In genomic region chr2:80437401-80437800, GRCm38 (mm10) we compare ENCODE assay signal across 28 mouse cellular contexts. TPM values are rescaled to one million over a fixed set of nuclear protein-coding genes. Genes with fewer than 3 reads are reported as not detected.
DNase-seq lines count a peak whose midpoint lies in the region; ATAC-seq and TF ChIP-seq lines count a peak whose summit lies in the region.
"Had no signal": no experiment of that assay in that cellular context is flagged by ENCODE, and none has a peak within 500 bp of the region (broad histone marks: within the 10 kb centered on the region; RNA-seq: fewer than 3 reads in every experiment).

No protein-coding gene starts in this region.

- H3K9me3 ChIP-seq in hindbrain, embryonic 12.5 days (replicated peaks): no peaks in the 10 kb centered on the region
- no peaks in the 10 kb centered on the region for H3K9me3 ChIP-seq in hindbrain, embryonic 13.5 days
- no peaks in the 10 kb centered on the region for H3K9me3 ChIP-seq in kidney, embryonic 15.5 days (replicated peaks)
- H3K9me3 ChIP-seq: embryonic facial prominence, embryonic 10.5 days; embryonic facial prominence, embryonic 13.5 days; forebrain, embryonic 12.5 days; G1E had no signal

- no peak overlapping the region for H3K9ac ChIP-seq in hindbrain, embryonic 12.5 days
- H3K9ac ChIP-seq in hindbrain, embryonic 13.5 days: no peak overlapping the region
- H3K9ac ChIP-seq in kidney, embryonic 15.5 days: no peak overlapping the region
- H3K9ac ChIP-seq: embryonic facial prominence, embryonic 13.5 days; forebrain, embryonic 12.5 days; forebrain, postnatal 0 days; hindbrain, embryonic 14.5 days had no signal

- no peak overlapping the region for H3K27ac ChIP-seq in hindbrain, embryonic 12.5 days
- no peak overlapping the region for H3K27ac ChIP-seq in hindbrain, embryonic 13.5 days
- no peak overlapping the region for H3K27ac ChIP-seq in kidney, embryonic 15.5 days
- H3K27ac ChIP-seq: embryonic facial prominence, embryonic 10.5 days; embryonic facial prominence, embryonic 13.5 days; forebrain, embryonic 12.5 days; gastrocnemius, adult 2 months; hindbrain, embryonic 14.5 days; hindbrain, postnatal 0 days had no signal

- TF ChIP-seq CTCF in brain, embryonic 14.5 days (IDR thresholded peaks at IDR 0.05; ENCODE audit: borderline replicate concordance, extremely low read depth, insufficient read depth, insufficient read length): no peak

- H3K4me3 ChIP-seq in hindbrain, embryonic 12.5 days: no peak overlapping the region
- H3K4me3 ChIP-seq in hindbrain, embryonic 13.5 days: no peak overlapping the region
- H3K4me3 ChIP-seq in kidney, embryonic 15.5 days (replicated peaks): no peak overlapping the region
- H3K4me3 ChIP-seq: embryonic facial prominence, embryonic 10.5 days; embryonic facial prominence, embryonic 13.5 days; erythroblast, embryonic 14.5 days; forebrain, embryonic 12.5 days; gastrocnemius, adult 2 months had no signal

- peaks cover 6% of the 10 kb centered on the region for H3K4me1 ChIP-seq in hindbrain, embryonic 12.5 days
- no peaks in the 10 kb centered on the region; the same call in 1 of the 2 replicates for H3K4me1 ChIP-seq in hindbrain, embryonic 13.5 days (replicated peaks)
- H3K4me1 ChIP-seq in kidney, embryonic 15.5 days: 0 out of 2 replicates have a peak, but pooled peaks cover 12% of the 10 kb centered on the region
- H3K4me1 ChIP-seq: embryonic facial prominence, embryonic 13.5 days had no signal

- no peak for DNase-seq in kidney, postnatal 14 days
- peak; percentile 36 for DNase-seq in brain, embryonic 14.5 days (ENCODE audit: low read depth)
- DNase-seq: adrenal gland, postnatal 10 days; adrenal gland, postnatal 36 days; B cell, adult 2 months; cerebellum, adult 11-12 months; cerebellum, adult 8-10 months; cerebellum, postnatal 10 days; cerebellum, postnatal 36 days; embryo, embryonic 11 days; forebrain, postnatal 0 days; gastrocnemius, adult 2 months; gastrocnemius, postnatal 14 days had no signal

- ATAC-seq in hindbrain, embryonic 12.5 days (ENCODE audit: low FRiP score): peak; percentile 48; the same call in 1 of the 2 replicates
- no peak for ATAC-seq in hindbrain, embryonic 13.5 days (ENCODE audit: low FRiP score)
- ATAC-seq in kidney, embryonic 15.5 days (replicated peaks; ENCODE audit: low FRiP score): peak; percentile 41; the same call in 1 of the 2 replicates
- no peak for ATAC-seq in cerebellum, adult (ENCODE audit: insufficient number of reproducible peaks, low FRiP score, low TSS enrichment)
- ATAC-seq: forebrain, postnatal 0 days; hindbrain, postnatal 0 days; inflammation-experienced regulatory T-cells, adult 6 months; Patski had no signal

- TF ChIP-seq POLR2A in brain, embryonic 14.5 days (IDR thresholded peaks at IDR 0.05; ENCODE audit: borderline replicate concordance, extremely low read depth, insufficient read depth, insufficient read length, poor library complexity, severe bottlenecking): no peak

- no peaks in the 10 kb centered on the region for H3K36me3 ChIP-seq in hindbrain, embryonic 12.5 days
- no peaks in the 10 kb centered on the region for H3K36me3 ChIP-seq in hindbrain, embryonic 13.5 days
- no peaks in the 10 kb centered on the region for H3K36me3 ChIP-seq in kidney, embryonic 15.5 days
- H3K36me3 ChIP-seq: embryonic facial prominence, embryonic 13.5 days; forebrain, embryonic 12.5 days; G1E had no signal

- 38% methylated on average over 2 of the region's 2 CpGs for WGBS in hindbrain, embryonic 12.5 days
- WGBS in hindbrain, embryonic 13.5 days: 41% methylated on average over 2 of the region's 2 CpGs
- 71% methylated on average over 2 of the region's 2 CpGs for WGBS in kidney, embryonic 15.5 days

- no peaks in the 10 kb centered on the region for H3K27me3 ChIP-seq in hindbrain, embryonic 12.5 days
- H3K27me3 ChIP-seq in hindbrain, embryonic 13.5 days: no peaks in the 10 kb centered on the region
- no peaks in the 10 kb centered on the region for H3K27me3 ChIP-seq in kidney, embryonic 15.5 days
- H3K27me3 ChIP-seq: CH12.LX; embryonic facial prominence, embryonic 13.5 days had no signal

- H3K4me2 ChIP-seq in hindbrain, embryonic 12.5 days (replicated peaks): no peak overlapping the region
- H3K4me2 ChIP-seq in hindbrain, embryonic 13.5 days: no peak overlapping the region
- H3K4me2 ChIP-seq in kidney, embryonic 15.5 days: no peak overlapping the region
- H3K4me2 ChIP-seq: embryonic facial prominence, embryonic 13.5 days; forebrain, embryonic 12.5 days; heart, embryonic 11.5 days; hindbrain, embryonic 14.5 days had no signal

RNA-seq across cellular contexts. Expression of gene Frzb, which starts 10.0 kb away (rescaled TPM):
- polyA plus RNA-seq in hindbrain, embryonic 12.5 days (2016; fragmentation: Nextera tagmentation; extraction: Ambion mirVana): 23.3 and 34.6 TPM in 2 replicates
- polyA plus RNA-seq in hindbrain, embryonic 13.5 days (2015; fragmentation: Nextera tagmentation; extraction: Ambion mirVana): 19.2 and 22.8 TPM in 2 replicates
- polyA plus RNA-seq in kidney, embryonic 15.5 days (2015; fragmentation: Nextera tagmentation; extraction: Ambion mirVana): 24.6 and 26.1 TPM in 2 replicates
- 2.3 and 5.1 TPM in 2 replicates for polyA plus RNA-seq in brain, embryonic 14.5 days (2012; rRNA removed)
- polyA plus RNA-seq: erythroblast, embryonic 14.5 days; inflammation-experienced regulatory T-cells, adult 6 months had no signal

Comparison
In these comparisons a context has a peak if more than half of its experiments do, and no peak if none do; other contexts are left out.
1. ATAC-seq: peak in hindbrain, embryonic 12.5 days (single experiment) and kidney, embryonic 15.5 days (single experiment); none in hindbrain, embryonic 13.5 days (single experiment) and cerebellum, adult (single experiment).